ENCODE assay signal across 8 mouse cellular contexts in genomic region chr7:117380418-117381187, GRCm38 (mm10). TPM values are rescaled to one million over a fixed set of nuclear protein-coding genes. Genes with fewer than 3 reads are reported as not detected.
A peak's percentile ranks its signal among the peaks of the same experiment; 100 is the strongest.
DNase-seq lines count a peak whose midpoint lies in the region; ATAC-seq and TF ChIP-seq lines count a peak whose summit lies in the region.

TSS of gene Xylt1 (plus strand) at chr7:117380979.

- peak; percentile 21 to 57 for DNase-seq in cerebellum, adult 18-20 months
- DNase-seq in layer of hippocampus, postnatal 10 days (ENCODE audit: low spot score in 2 of 2) = peak; percentile 75 to 84
- DNase-seq in lung, postnatal 0 days (ENCODE audit: low spot score) = peak; percentile 86
- peak; percentile 58 for DNase-seq in ovary, postnatal 10 days (ENCODE audit: low spot score)
- DNase-seq in thymus, postnatal 0 days (ENCODE audit: low spot score) = peak; percentile 77

- peak within 1 kb of the TSS; percentile 50 for H3K9ac ChIP-seq in lung, postnatal 0 days (replicated peaks; ENCODE audit: low read depth)

- H3K27me3 ChIP-seq in E14TG2a.4 (ENCODE audit: insufficient read depth, low read length) = peaks cover 37% of the 10 kb centered on the region
- H3K27me3 ChIP-seq in lung, postnatal 0 days (replicated peaks; ENCODE audit: insufficient read depth, low read length) = peaks cover 9% of the 10 kb centered on the region; the same call in 1 of the 2 replicates

- no peaks in the 10 kb centered on the region for H3K36me3 ChIP-seq in E14TG2a.4 (ENCODE audit: insufficient read depth, low read length)
- H3K36me3 ChIP-seq in lung, postnatal 0 days (ENCODE audit: insufficient read depth, low read length) = no peaks in the 10 kb centered on the region

- peaks cover 20% of the 10 kb centered on the region for H3K4me1 ChIP-seq in E14TG2a.4 (replicated peaks; ENCODE audit: low read depth, low read length)
- H3K4me1 ChIP-seq in lung, postnatal 0 days (ENCODE audit: insufficient read depth, low read depth, low read length) = peaks cover 8% of the 10 kb centered on the region; the same call in 1 of the 2 replicates

- TF ChIP-seq EP300 in lung, postnatal 0 days (IDR thresholded peaks at IDR 0.05) = no peak

- H3K9me3 ChIP-seq in E14TG2a.4 (ENCODE audit: low read length) = no peaks in the 10 kb centered on the region
- H3K9me3 ChIP-seq in lung, postnatal 0 days (ENCODE audit: low read length) = no peaks in the 10 kb centered on the region

- 0 out of 2 replicates have a peak within 1 kb of the TSS, but pooled peaks have one; percentile 20 for H3K27ac ChIP-seq in lung, postnatal 0 days (ENCODE audit: low read length)

- no peak for TF ChIP-seq CTCF in E14TG2a.4 (conservative IDR thresholded peaks at IDR 0.05; ENCODE audit: low read length)
- no peak for TF ChIP-seq CTCF in lung, postnatal 0 days (IDR thresholded peaks at IDR 0.05)

- H3K4me3 ChIP-seq in E14TG2a.4 (replicated peaks; ENCODE audit: low read length) = peak within 1 kb of the TSS; percentile 91
- H3K4me3 ChIP-seq in lung, postnatal 0 days (ENCODE audit: low read depth, low read length) = peak within 1 kb of the TSS; percentile 80

- ATAC-seq in frontal cortex, adult (ENCODE audit: low TSS enrichment) = peak; percentile 76
- ATAC-seq in hematopoietic stem cell, adult 5-6 weeks (replicated peaks in 1 of 2; ENCODE audit: insufficient read depth in 1 of 2, low FRiP score in 2 of 2, low TSS enrichment in 1 of 2, low read depth in 1 of 2, poor library complexity in 2 of 2, severe bottlenecking in 2 of 2) = peak; percentile 65 to 67
- ATAC-seq in lung, postnatal 0 days = peak; percentile 88

- WGBS in lung, postnatal 0 days = under 1% methylated on average over 33 of the region's 69 CpGs

- H3K4me2 ChIP-seq in lung, postnatal 0 days (replicated peaks; ENCODE audit: low read depth, low read length) = peak within 1 kb of the TSS; percentile 98

RNA-seq across cellular contexts. Expression of gene Xylt1, which starts in this region (rescaled TPM):
- 11.2 and 15.2 TPM in 2 replicates for total RNA-seq in hematopoietic stem cell, adult 5-6 weeks (2017)
- total RNA-seq in layer of hippocampus, postnatal 10 days (2021) = 10 to 100 TPM; 54.7 to 66.3 TPM
- polyA plus RNA-seq in lung, postnatal 0 days (2015; fragmentation: Nextera tagmentation; extraction: Ambion mirVana) = 0.45 and 0.63 TPM in 2 replicates
- 0.92 and 1.1 TPM in 2 replicates for polyA plus RNA-seq in thymus, postnatal 0 days (2015; fragmentation: Nextera tagmentation; extraction: Ambion mirVana)

Comparison
In these comparisons a context has a peak if more than half of its experiments do, and no peak if none do; other contexts are left out.
1. Peak in every context shown above with its lines: DNase-seq, ATAC-seq, H3K4me3 ChIP-seq and H3K27ac ChIP-seq.
2. Peak in DNase-seq, ATAC-seq, H3K4me3 ChIP-seq, H3K27ac ChIP-seq, H3K9ac ChIP-seq and H3K4me2 ChIP-seq in lung, postnatal 0 days; RNA of the gene not detected or under 1 TPM.